8 mouse cellular contexts compared by ENCODE assay signal in the genomic region with DNA sequence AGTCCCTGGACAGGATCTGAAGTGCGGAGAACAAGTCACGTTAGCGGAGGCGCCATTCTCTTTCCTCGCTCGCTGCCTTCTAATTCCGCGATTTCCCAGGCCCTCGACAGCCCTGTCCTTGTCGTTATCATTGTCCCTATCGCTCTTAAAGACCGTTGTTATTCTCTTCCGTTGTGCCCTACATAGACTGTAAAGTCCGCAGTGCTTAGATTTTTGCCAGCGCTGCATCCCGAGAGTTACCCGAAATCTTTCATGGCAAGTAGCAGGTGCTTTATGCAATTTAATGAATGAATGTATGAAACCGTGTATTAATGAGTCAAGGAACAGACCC. TPM values are rescaled to one million over a fixed set of nuclear protein-coding genes. Genes with fewer than 3 reads are reported as not detected.
DNase-seq lines count a peak whose midpoint lies in the region; ATAC-seq and TF ChIP-seq lines count a peak whose summit lies in the region.

No protein-coding gene starts in this region.

- WGBS in heart, embryonic 15.5 days: under 1% methylated on average over 18 of the region's 18 CpGs
- under 1% methylated on average over 18 of the region's 18 CpGs for WGBS in bone marrow, adult 2 months
- under 1% methylated on average over 18 of the region's 18 CpGs for WGBS in hindbrain, embryonic 15.5 days
- 2% methylated on average over 18 of the region's 18 CpGs for WGBS in midbrain, embryonic 12.5 days

- peak overlapping the region; percentile 76 for H3K4me2 ChIP-seq in heart, embryonic 15.5 days
- peak overlapping the region; percentile 87 for H3K4me2 ChIP-seq in hindbrain, embryonic 15.5 days
- H3K4me2 ChIP-seq in midbrain, embryonic 12.5 days (replicated peaks): peak overlapping the region; percentile 98

- H3K4me1 ChIP-seq in heart, embryonic 15.5 days (replicated peaks): peaks cover 17% of the 10 kb centered on the region
- H3K4me1 ChIP-seq in bone marrow, adult 2 months (ENCODE audit: control insufficient read depth, insufficient read depth, low read length): 0 out of 2 replicates have a peak, but pooled peaks cover 2% of the 10 kb centered on the region
- H3K4me1 ChIP-seq in hindbrain, embryonic 15.5 days (replicated peaks): peaks cover 19% of the 10 kb centered on the region
- H3K4me1 ChIP-seq in midbrain, embryonic 12.5 days: peaks cover 26% of the 10 kb centered on the region

- peak overlapping the region; percentile 80 for H3K27ac ChIP-seq in heart, embryonic 15.5 days
- H3K27ac ChIP-seq in bone marrow, adult 2 months (ENCODE audit: control insufficient read depth, insufficient read depth, low read depth, low read length, poor library complexity): peak overlapping the region; percentile 55
- H3K27ac ChIP-seq in hindbrain, embryonic 15.5 days (replicated peaks): peak overlapping the region; percentile 84
- H3K27ac ChIP-seq in midbrain, embryonic 12.5 days (replicated peaks): peak overlapping the region; percentile 83

- TF ChIP-seq CTCF in bone marrow, adult 2 months (IDR thresholded peaks at IDR 0.05; ENCODE audit: control insufficient read depth, insufficient read depth, low read length): no peak

- no peak for TF ChIP-seq POLR2A in bone marrow, adult 2 months (IDR thresholded peaks at IDR 0.05; ENCODE audit: borderline replicate concordance, control insufficient read depth, low read depth, low read length)

- H3K9ac ChIP-seq in heart, embryonic 15.5 days: peak overlapping the region; percentile 63
- peak overlapping the region; percentile 66 for H3K9ac ChIP-seq in hindbrain, embryonic 15.5 days
- peak overlapping the region; percentile 91 for H3K9ac ChIP-seq in midbrain, embryonic 12.5 days (replicated peaks)

- no peaks in the 10 kb centered on the region for H3K27me3 ChIP-seq in heart, embryonic 15.5 days
- no peaks in the 10 kb centered on the region for H3K27me3 ChIP-seq in hindbrain, embryonic 15.5 days
- H3K27me3 ChIP-seq in midbrain, embryonic 12.5 days: no peaks in the 10 kb centered on the region

- DNase-seq in heart, adult 9 months (ENCODE audit: low spot score in 2 of 2): no peak
- no peak for DNase-seq in spleen, postnatal 10 days (ENCODE audit: low spot score in 2 of 2)
- DNase-seq in cerebellum, postnatal 10 days: no peak
- no peak for DNase-seq in lung, postnatal 14 days

- H3K36me3 ChIP-seq in heart, embryonic 15.5 days: peaks cover 26% of the 10 kb centered on the region
- peaks cover 20% of the 10 kb centered on the region for H3K36me3 ChIP-seq in hindbrain, embryonic 15.5 days
- peaks cover 21% of the 10 kb centered on the region for H3K36me3 ChIP-seq in midbrain, embryonic 12.5 days

- no peaks in the 10 kb centered on the region for H3K9me3 ChIP-seq in heart, embryonic 15.5 days (replicated peaks)
- no peaks in the 10 kb centered on the region for H3K9me3 ChIP-seq in hindbrain, embryonic 15.5 days
- H3K9me3 ChIP-seq in midbrain, embryonic 12.5 days: no peaks in the 10 kb centered on the region

- H3K4me3 ChIP-seq in heart, embryonic 15.5 days: peak overlapping the region; percentile 84
- H3K4me3 ChIP-seq in bone marrow, adult 2 months (replicated peaks; ENCODE audit: control insufficient read depth, low read depth, low read length): peak overlapping the region; percentile 86
- H3K4me3 ChIP-seq in hindbrain, embryonic 15.5 days: peak overlapping the region; percentile 97
- peak overlapping the region; percentile 92 for H3K4me3 ChIP-seq in midbrain, embryonic 12.5 days

- ATAC-seq in heart, embryonic 15.5 days (replicated peaks; ENCODE audit: insufficient number of reproducible peaks, insufficient read depth, low FRiP score, low read depth): no peak
- peak; percentile 71 for ATAC-seq in hindbrain, embryonic 15.5 days (ENCODE audit: low FRiP score, low read depth)
- ATAC-seq in midbrain, embryonic 12.5 days (ENCODE audit: low FRiP score, low read depth): peak; percentile 64

RNA-seq across cellular contexts. Expression of a gene that starts 0.4 kb away (rescaled TPM):
- polyA plus RNA-seq in heart, embryonic 15.5 days (2015; fragmentation: Nextera tagmentation; extraction: Ambion mirVana): 1,326 and 1,479 TPM in 2 replicates
- 238 and 259 TPM in 2 replicates for polyA plus RNA-seq in bone marrow, adult 2 months (2011; ENCODE audit: insufficient read depth, insufficient read length, low replicate concordance, missing spikeins)
- polyA plus RNA-seq in hindbrain, embryonic 15.5 days (2015; fragmentation: Nextera tagmentation; extraction: Ambion mirVana): 1,223 and 1,255 TPM in 2 replicates
- 768 and 803 TPM in 2 replicates for polyA plus RNA-seq in midbrain, embryonic 12.5 days (2016; fragmentation: Nextera tagmentation; extraction: Ambion mirVana)

RNA-seq across cellular contexts. Expression of a gene that starts 8.2 kb away (rescaled TPM):
- 35.2 and 39.2 TPM in 2 replicates for polyA plus RNA-seq in heart, embryonic 15.5 days (2015; fragmentation: Nextera tagmentation; extraction: Ambion mirVana)
- polyA plus RNA-seq in bone marrow, adult 2 months (2011; ENCODE audit: insufficient read depth, insufficient read length, low replicate concordance, missing spikeins): 13.2 and 18.3 TPM in 2 replicates
- 51.0 and 53.7 TPM in 2 replicates for polyA plus RNA-seq in hindbrain, embryonic 15.5 days (2015; fragmentation: Nextera tagmentation; extraction: Ambion mirVana)
- 50.8 and 57.3 TPM in 2 replicates for polyA plus RNA-seq in midbrain, embryonic 12.5 days (2016; fragmentation: Nextera tagmentation; extraction: Ambion mirVana)

RNA-seq across cellular contexts. Expression of a gene that starts 8.2 kb away (rescaled TPM):
- 21.5 and 23.7 TPM in 2 replicates for polyA plus RNA-seq in heart, embryonic 15.5 days (2015; fragmentation: Nextera tagmentation; extraction: Ambion mirVana)
- 7.3 and 7.8 TPM in 2 replicates for polyA plus RNA-seq in bone marrow, adult 2 months (2011; ENCODE audit: insufficient read depth, insufficient read length, low replicate concordance, missing spikeins)
- 32.3 and 45.2 TPM in 2 replicates for polyA plus RNA-seq in hindbrain, embryonic 15.5 days (2015; fragmentation: Nextera tagmentation; extraction: Ambion mirVana)
- 39.7 and 43.6 TPM in 2 replicates for polyA plus RNA-seq in midbrain, embryonic 12.5 days (2016; fragmentation: Nextera tagmentation; extraction: Ambion mirVana)

RNA-seq across cellular contexts. Expression of a gene that starts 22.2 kb away (rescaled TPM):
- 99.0 and 118 TPM in 2 replicates for polyA plus RNA-seq in heart, embryonic 15.5 days (2015; fragmentation: Nextera tagmentation; extraction: Ambion mirVana)
- polyA plus RNA-seq in bone marrow, adult 2 months (2011; ENCODE audit: insufficient read depth, insufficient read length, low replicate concordance, missing spikeins): 61.2 and 61.4 TPM in 2 replicates
- polyA plus RNA-seq in hindbrain, embryonic 15.5 days (2015; fragmentation: Nextera tagmentation; extraction: Ambion mirVana): 142 and 146 TPM in 2 replicates
- 346 and 358 TPM in 2 replicates for polyA plus RNA-seq in midbrain, embryonic 12.5 days (2016; fragmentation: Nextera tagmentation; extraction: Ambion mirVana)

RNA-seq across cellular contexts. Expression of a gene that starts 48.4 kb away (rescaled TPM):
- polyA plus RNA-seq in heart, embryonic 15.5 days (2015; fragmentation: Nextera tagmentation; extraction: Ambion mirVana): 1,079 and 1,146 TPM in 2 replicates
- polyA plus RNA-seq in bone marrow, adult 2 months (2011; ENCODE audit: insufficient read depth, insufficient read length, low replicate concordance, missing spikeins): 139 and 177 TPM in 2 replicates
- 1,255 and 1,318 TPM in 2 replicates for polyA plus RNA-seq in hindbrain, embryonic 15.5 days (2015; fragmentation: Nextera tagmentation; extraction: Ambion mirVana)
- polyA plus RNA-seq in midbrain, embryonic 12.5 days (2016; fragmentation: Nextera tagmentation; extraction: Ambion mirVana): 1,312 and 1,433 TPM in 2 replicates
